ENCODE assay signal across 7 mouse cellular contexts in the genomic region with DNA sequence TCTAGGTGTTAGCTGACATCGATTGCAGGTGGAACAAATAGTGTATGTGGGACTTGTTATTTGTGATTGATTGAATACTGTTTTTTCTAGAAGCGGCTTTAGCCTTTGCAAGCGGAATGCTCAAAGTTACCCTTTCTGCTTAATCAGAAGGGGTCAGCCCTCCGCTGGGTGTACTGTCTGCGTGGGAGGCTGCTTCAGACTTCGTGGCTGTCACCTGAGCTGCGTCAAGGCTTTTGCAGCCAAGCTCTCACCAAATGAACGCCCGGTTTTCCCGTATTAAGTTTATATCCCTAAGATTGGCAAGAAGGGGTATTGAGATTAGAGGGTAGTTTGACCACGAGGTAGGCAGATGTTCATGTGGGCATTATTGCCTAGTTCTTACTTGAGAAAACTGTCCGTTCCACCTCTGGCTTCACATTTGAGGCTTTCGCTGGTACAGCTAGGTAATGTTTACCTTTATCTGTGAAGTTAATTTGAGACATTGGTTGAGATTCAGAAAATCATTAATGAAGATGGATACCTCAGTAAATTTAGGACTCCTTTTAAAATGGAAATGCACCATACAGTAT. TPM values are rescaled to one million over a fixed set of nuclear protein-coding genes. Genes with fewer than 3 reads are reported as not detected.
A peak's percentile ranks its signal among the peaks of the same experiment; 100 is the strongest.
DNase-seq lines count a peak whose midpoint lies in the region; ATAC-seq and TF ChIP-seq lines count a peak whose summit lies in the region.

No protein-coding gene starts in this region.

- 0 out of 2 replicates have a peak, but pooled peaks cover 2% of the 10 kb centered on the region for H3K4me1 ChIP-seq in hindbrain, embryonic 11.5 days (replicated peaks; ENCODE audit: control insufficient read depth, insufficient read depth, low read length)
- H3K4me1 ChIP-seq in liver, embryonic 14.5 days (replicated peaks; ENCODE audit: control insufficient read depth in 2 of 2, insufficient read depth in 2 of 2, low read length in 1 of 2): peaks cover 5 to 13% of the 10 kb centered on the region in 2 experiments; a peak in 3 of 4 replicates

- H3K36me3 ChIP-seq in hindbrain, embryonic 11.5 days (ENCODE audit: control insufficient read depth, insufficient read depth, low read length): no peaks in the 10 kb centered on the region
- H3K36me3 ChIP-seq in liver, embryonic 14.5 days (replicated peaks; ENCODE audit: control insufficient read depth, insufficient read depth, low read depth): no peaks in the 10 kb centered on the region

- peak overlapping the region; percentile 84 for H3K4me3 ChIP-seq in hindbrain, embryonic 11.5 days (ENCODE audit: low read depth, low read length)
- H3K4me3 ChIP-seq in liver, embryonic 14.5 days (ENCODE audit: insufficient read depth in 1 of 2, low read depth in 2 of 2, low read length in 2 of 2): peak overlapping the region; percentile 58 to 67; a peak in 3 of 4 replicates

- peak overlapping the region; percentile 77; the same call in 1 of the 2 replicates for H3K9ac ChIP-seq in hindbrain, embryonic 11.5 days (ENCODE audit: low read depth, low read length)
- no peak overlapping the region for H3K9ac ChIP-seq in liver, embryonic 14.5 days (replicated peaks)

- no peak overlapping the region for H3K27ac ChIP-seq in hindbrain, embryonic 11.5 days (ENCODE audit: low read depth, low read length)
- no peak overlapping the region for H3K27ac ChIP-seq in liver, embryonic 14.5 days

- WGBS in hindbrain, embryonic 11.5 days: 26% methylated on average over 13 of the region's 13 CpGs
- WGBS in liver, embryonic 14.5 days (ENCODE audit: insufficient replicate concordance): 55% methylated on average over 13 of the region's 13 CpGs

- peak; percentile 12 for DNase-seq in retina, embryonic 14.5 days (ENCODE audit: low spot score)
- DNase-seq in retina, postnatal 1 day: no peak
- no peak for DNase-seq in hindbrain, embryonic 11.5 days (ENCODE audit: low spot score)
- DNase-seq in liver, embryonic 14.5 days (ENCODE audit: low read depth in 3 of 3, low spot score in 3 of 3): no peak
- DNase-seq in natural killer cell, adult 2 months (ENCODE audit: low spot score in 2 of 2): no peak
- DNase-seq in thymus, postnatal 0 days (ENCODE audit: low spot score): no peak

- no peak for TF ChIP-seq EP300 in liver, embryonic 14.5 days (IDR thresholded peaks at IDR 0.05; ENCODE audit: low read depth)

- H3K27me3 ChIP-seq in hindbrain, embryonic 11.5 days (ENCODE audit: control insufficient read depth, insufficient read depth, low read length): no peaks in the 10 kb centered on the region; the same call in 1 of the 2 replicates
- peaks cover 9% of the 10 kb centered on the region for H3K27me3 ChIP-seq in liver, embryonic 14.5 days (ENCODE audit: control insufficient read depth, insufficient read depth, low read length)

- no peak for ATAC-seq in hindbrain, embryonic 11.5 days (ENCODE audit: low FRiP score)
- ATAC-seq in liver, embryonic 14.5 days (ENCODE audit: insufficient read depth): no peak
- no peak for ATAC-seq in activated CD4-positive, CD25-positive, alpha-beta regulatory T cell, adult 4 months

- TF ChIP-seq CTCF in liver, embryonic 14.5 days (IDR thresholded peaks at IDR 0.05; ENCODE audit: low read depth): no peak

- peaks cover 2% of the 10 kb centered on the region; the same call in 1 of the 2 replicates for H3K9me3 ChIP-seq in hindbrain, embryonic 11.5 days (ENCODE audit: control insufficient read depth, low read length)
- H3K9me3 ChIP-seq in liver, embryonic 14.5 days (ENCODE audit: control insufficient read depth, low read length): no peaks in the 10 kb centered on the region

- H3K4me2 ChIP-seq in hindbrain, embryonic 11.5 days (replicated peaks; ENCODE audit: low read depth, low read length): peak overlapping the region; percentile 98
- peak overlapping the region; percentile 98 for H3K4me2 ChIP-seq in liver, embryonic 14.5 days (ENCODE audit: low read depth)

RNA-seq across cellular contexts. Expression of a gene that starts 1.6 kb away (rescaled TPM):
- polyA plus RNA-seq in hindbrain, embryonic 11.5 days (2014; fragmentation: Nextera tagmentation; extraction: Ambion mirVana): 30.3 and 31.0 TPM in 2 replicates
- 6.4 and 10.3 TPM in 2 replicates for polyA plus RNA-seq in liver, embryonic 14.5 days (2012; rRNA removed)
- polyA plus RNA-seq in liver, embryonic 14.5 days (2014; fragmentation: Nextera tagmentation; extraction: Ambion mirVana): 7.7 and 9.7 TPM in 2 replicates
- 1 to 10 TPM; 1.8 to 5.1 TPM for polyA plus RNA-seq in activated CD4-positive, CD25-positive, alpha-beta regulatory T cell, adult 4 months (2017; shearing (Covaris generic))
- polyA plus RNA-seq in thymus, postnatal 0 days (2015; fragmentation: Nextera tagmentation; extraction: Ambion mirVana): 6.5 and 6.9 TPM in 2 replicates

RNA-seq across cellular contexts. Expression of a gene that starts 10.2 kb away (rescaled TPM):
- polyA plus RNA-seq in hindbrain, embryonic 11.5 days (2014; fragmentation: Nextera tagmentation; extraction: Ambion mirVana): 20.3 and 21.8 TPM in 2 replicates
- 11.7 and 15.2 TPM in 2 replicates for polyA plus RNA-seq in liver, embryonic 14.5 days (2012; rRNA removed)
- polyA plus RNA-seq in liver, embryonic 14.5 days (2014; fragmentation: Nextera tagmentation; extraction: Ambion mirVana): 23.5 and 26.5 TPM in 2 replicates
- polyA plus RNA-seq in activated CD4-positive, CD25-positive, alpha-beta regulatory T cell, adult 4 months (2017; shearing (Covaris generic)): 10 to 100 TPM; 10.7 to 16.1 TPM
- 22.0 and 24.0 TPM in 2 replicates for polyA plus RNA-seq in thymus, postnatal 0 days (2015; fragmentation: Nextera tagmentation; extraction: Ambion mirVana)

RNA-seq across cellular contexts. Expression of a gene that starts 34.1 kb away (rescaled TPM):
- 5.6 and 6.9 TPM in 2 replicates for polyA plus RNA-seq in hindbrain, embryonic 11.5 days (2014; fragmentation: Nextera tagmentation; extraction: Ambion mirVana)
- polyA plus RNA-seq in liver, embryonic 14.5 days (2012; rRNA removed): 3.3 and 3.7 TPM in 2 replicates
- polyA plus RNA-seq in liver, embryonic 14.5 days (2014; fragmentation: Nextera tagmentation; extraction: Ambion mirVana): 6.7 and 7.2 TPM in 2 replicates
- 10 to 100 TPM; 29.7 to 47.5 TPM for polyA plus RNA-seq in activated CD4-positive, CD25-positive, alpha-beta regulatory T cell, adult 4 months (2017; shearing (Covaris generic))
- polyA plus RNA-seq in thymus, postnatal 0 days (2015; fragmentation: Nextera tagmentation; extraction: Ambion mirVana): 3.1 and 3.8 TPM in 2 replicates
